Mouse (Mus musculus) erythroblast, embryonic 14.5 days (primary cell): ENCODE data around the gene Arhgap15.

Source experiments
- GATA1 ChIP-seq: IDR thresholded peaks from 2 replicates; pipeline ENCODE4 v1.6.1; 2012; ENCODE audit warnings: low read length, inconsistent platforms, mixed read lengths
- TAL1 ChIP-seq: IDR thresholded peaks from 3 replicates; pipeline ENCODE4 v1.6.1; 2012; ENCODE audit warnings: low read length, inconsistent platforms, mixed read lengths

DNA sequence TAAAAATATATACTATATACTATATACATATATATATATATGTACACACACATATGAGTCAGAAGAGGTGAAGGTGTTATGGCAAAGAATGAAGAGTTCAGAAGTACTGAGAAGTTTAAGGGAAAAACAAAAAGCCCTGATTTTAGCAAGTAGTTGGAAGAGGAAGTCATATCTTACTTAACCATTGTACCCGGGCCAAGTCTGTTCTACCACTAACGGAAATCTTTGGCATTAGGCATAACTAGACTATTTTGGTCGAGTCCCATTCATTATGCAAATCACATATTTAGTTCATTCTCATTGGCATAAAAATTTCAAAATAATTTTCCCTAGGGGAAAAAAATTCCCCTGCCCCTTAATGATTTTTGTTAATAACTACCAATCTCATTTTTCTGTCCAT, 443.4 kb downstream of the Arhgap15 start:
- no peak for TF ChIP-seq GATA1
- no peak for TF ChIP-seq TAL1
